In the genomic region with DNA sequence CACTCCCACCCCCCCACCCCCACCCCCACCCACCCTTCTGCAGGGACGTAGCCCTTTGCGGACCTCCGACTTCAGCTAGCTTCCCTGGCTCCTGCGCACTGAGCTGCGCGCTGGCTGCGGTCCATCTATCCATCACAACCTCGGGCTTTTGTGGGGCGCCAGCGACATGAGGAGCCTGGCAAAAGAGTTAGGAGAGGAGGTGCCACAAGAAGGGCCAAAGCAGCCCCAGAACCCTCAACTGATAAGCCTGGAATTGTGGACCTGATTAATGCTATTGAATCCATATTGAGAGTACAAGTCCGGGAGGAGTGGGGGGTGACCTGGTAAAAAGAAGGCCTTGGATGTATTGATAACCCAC, we compare ENCODE assay signal across 8 mouse cellular contexts. TPM values are rescaled to one million over a fixed set of nuclear protein-coding genes. Genes with fewer than 3 reads are reported as not detected.
DNase-seq lines count a peak whose midpoint lies in the region; ATAC-seq and TF ChIP-seq lines count a peak whose summit lies in the region.
"Had no signal": no experiment of that assay in that cellular context is flagged by ENCODE, and none has a peak within 500 bp of the region (broad histone marks: within the 10 kb centered on the region; RNA-seq: fewer than 3 reads in every experiment).

No protein-coding gene starts in this region.

- TF ChIP-seq CTCF in left cerebral cortex, adult 2 months (IDR thresholded peaks at IDR 0.05), result no peak

- H3K9ac ChIP-seq in intestine, embryonic 15.5 days, result no peak overlapping the region
- H3K9ac ChIP-seq in neural tube, embryonic 13.5 days, result peak overlapping the region; percentile 96
- H3K9ac ChIP-seq: liver, embryonic 14.5 days had no signal

- H3K36me3 ChIP-seq in forebrain, embryonic 10.5 days (replicated peaks), result peaks cover 10% of the 10 kb centered on the region
- H3K36me3 ChIP-seq in intestine, embryonic 15.5 days, result no peaks in the 10 kb centered on the region
- H3K36me3 ChIP-seq in neural tube, embryonic 13.5 days, result peaks cover 11% of the 10 kb centered on the region

- peaks cover 52% of the 10 kb centered on the region for H3K4me1 ChIP-seq in forebrain, embryonic 10.5 days
- peaks cover 20% of the 10 kb centered on the region for H3K4me1 ChIP-seq in intestine, embryonic 15.5 days (replicated peaks)
- H3K4me1 ChIP-seq in neural tube, embryonic 13.5 days (replicated peaks), result peaks cover 52% of the 10 kb centered on the region

- peaks cover 56% of the 10 kb centered on the region for H3K27me3 ChIP-seq in forebrain, embryonic 10.5 days (ENCODE audit: poor library complexity, severe bottlenecking)
- peaks cover 44% of the 10 kb centered on the region for H3K27me3 ChIP-seq in intestine, embryonic 15.5 days (replicated peaks)
- peaks cover 6% of the 10 kb centered on the region; the same call in 1 of the 2 replicates for H3K27me3 ChIP-seq in neural tube, embryonic 13.5 days

- intact Hi-C loops in left cerebral cortex, adult 2 months (cut with DNase I), result no loop called here
- intact Hi-C loops in left cerebral cortex, postnatal 10 days (cut with DNase I), result no loop called here

- peak overlapping the region; percentile 50 for H3K27ac ChIP-seq in left cerebral cortex, adult 2 months
- H3K27ac ChIP-seq in forebrain, embryonic 10.5 days, result peak overlapping the region; percentile 90
- no peak overlapping the region for H3K27ac ChIP-seq in intestine, embryonic 15.5 days
- peak overlapping the region; percentile 65 for H3K27ac ChIP-seq in neural tube, embryonic 13.5 days (replicated peaks)
- H3K27ac ChIP-seq: liver, embryonic 14.5 days had no signal

- under 1% methylated on average over 11 of the region's 11 CpGs for WGBS in forebrain, embryonic 10.5 days
- 2% methylated on average over 11 of the region's 11 CpGs for WGBS in intestine, embryonic 15.5 days
- WGBS in neural tube, embryonic 13.5 days, result 1% methylated on average over 10 of the region's 11 CpGs

- DNase-seq in left cerebral cortex, adult 2 months (ENCODE audit: extremely low spot score in 1 of 2, low spot score in 2 of 2), result no peak
- no peak for DNase-seq in left cerebral cortex, postnatal 10 days (ENCODE audit: extremely low spot score in 1 of 2, low spot score in 2 of 2)
- no peak for DNase-seq in forebrain, embryonic 10.5 days (ENCODE audit: extremely low spot score, low spot score)
- DNase-seq in layer of hippocampus, postnatal 36 days, result no peak
- DNase-seq in thymus, postnatal 0 days (ENCODE audit: low spot score), result no peak

- no peaks in the 10 kb centered on the region for H3K9me3 ChIP-seq in forebrain, embryonic 10.5 days
- H3K9me3 ChIP-seq in intestine, embryonic 15.5 days, result no peaks in the 10 kb centered on the region
- no peaks in the 10 kb centered on the region for H3K9me3 ChIP-seq in neural tube, embryonic 13.5 days

- peak overlapping the region; percentile 100 for H3K4me2 ChIP-seq in intestine, embryonic 15.5 days (replicated peaks)
- peak overlapping the region; percentile 70 for H3K4me2 ChIP-seq in neural tube, embryonic 13.5 days

- H3K4me3 ChIP-seq in left cerebral cortex, adult 2 months, result peak overlapping the region; percentile 39
- H3K4me3 ChIP-seq in forebrain, embryonic 10.5 days, result peak overlapping the region; percentile 88
- H3K4me3 ChIP-seq in intestine, embryonic 15.5 days (replicated peaks), result peak overlapping the region; percentile 66
- H3K4me3 ChIP-seq in neural tube, embryonic 13.5 days, result peak overlapping the region; percentile 85

- ATAC-seq in intestine, embryonic 15.5 days, result no peak
- no peak for ATAC-seq in neural tube, embryonic 13.5 days (ENCODE audit: low read depth)

RNA-seq across cellular contexts. Expression of a gene that starts 0.3 kb away (rescaled TPM):
- total RNA-seq in left cerebral cortex, adult 2 months (2021), result 10 to 100 TPM; 16.0 to 18.0 TPM
- 10 to 100 TPM; 16.0 to 17.9 TPM for total RNA-seq in left cerebral cortex, postnatal 10 days (2021)
- polyA plus RNA-seq in forebrain, embryonic 10.5 days (2016; fragmentation: Nextera tagmentation; extraction: Ambion mirVana), result 13.7 and 14.0 TPM in 2 replicates
- 2.6 and 2.7 TPM in 2 replicates for polyA plus RNA-seq in intestine, embryonic 15.5 days (2015; fragmentation: Nextera tagmentation; extraction: Ambion mirVana)
- 68.6 and 84.2 TPM in 2 replicates for polyA plus RNA-seq in neural tube, embryonic 13.5 days (2015; fragmentation: Nextera tagmentation; extraction: Ambion mirVana)
- total RNA-seq in layer of hippocampus, postnatal 36 days (2021), result 10 to 100 TPM; 10.9 to 11.0 TPM
- 1.4 and 1.8 TPM in 2 replicates for polyA plus RNA-seq in thymus, postnatal 0 days (2015; fragmentation: Nextera tagmentation; extraction: Ambion mirVana)

RNA-seq across cellular contexts. Expression of a gene that starts 3.1 kb away (rescaled TPM):
- 10 to 100 TPM; 29.0 to 29.1 TPM for total RNA-seq in left cerebral cortex, adult 2 months (2021)
- 10 to 100 TPM; 34.1 to 34.8 TPM for total RNA-seq in left cerebral cortex, postnatal 10 days (2021)
- 42.7 and 45.7 TPM in 2 replicates for polyA plus RNA-seq in forebrain, embryonic 10.5 days (2016; fragmentation: Nextera tagmentation; extraction: Ambion mirVana)
- 20.3 and 21.7 TPM in 2 replicates for polyA plus RNA-seq in intestine, embryonic 15.5 days (2015; fragmentation: Nextera tagmentation; extraction: Ambion mirVana)
- 41.1 and 45.8 TPM in 2 replicates for polyA plus RNA-seq in neural tube, embryonic 13.5 days (2015; fragmentation: Nextera tagmentation; extraction: Ambion mirVana)
- 10 to 100 TPM; 25.8 to 27.5 TPM for total RNA-seq in layer of hippocampus, postnatal 36 days (2021)
- polyA plus RNA-seq in thymus, postnatal 0 days (2015; fragmentation: Nextera tagmentation; extraction: Ambion mirVana), result 13.4 and 13.8 TPM in 2 replicates

RNA-seq across cellular contexts. Expression of a gene that starts 37.8 kb away (rescaled TPM):
- 10 to 100 TPM; 26.3 to 31.1 TPM for total RNA-seq in left cerebral cortex, adult 2 months (2021)
- 10 to 100 TPM; 38.3 to 38.6 TPM for total RNA-seq in left cerebral cortex, postnatal 10 days (2021)
- polyA plus RNA-seq in forebrain, embryonic 10.5 days (2016; fragmentation: Nextera tagmentation; extraction: Ambion mirVana), result 68.8 and 69.7 TPM in 2 replicates
- polyA plus RNA-seq in intestine, embryonic 15.5 days (2015; fragmentation: Nextera tagmentation; extraction: Ambion mirVana), result 43.4 and 51.2 TPM in 2 replicates
- polyA plus RNA-seq in neural tube, embryonic 13.5 days (2015; fragmentation: Nextera tagmentation; extraction: Ambion mirVana), result 50.8 and 54.0 TPM in 2 replicates
- total RNA-seq in layer of hippocampus, postnatal 36 days (2021), result 10 to 100 TPM; 24.7 to 27.9 TPM
- polyA plus RNA-seq in thymus, postnatal 0 days (2015; fragmentation: Nextera tagmentation; extraction: Ambion mirVana), result 37.1 and 47.2 TPM in 2 replicates
